Mouse (Mus musculus): ENCODE results near the gene Afm. TPM values are rescaled to one million over a fixed set of nuclear protein-coding genes. Genes with fewer than 3 reads are reported as not detected.

The Afm gene
- polyA plus RNA-seq (2012; rRNA removed): 0.13 and 0.29 TPM in 2 replicates

GRCm38 (mm10) chr5:90518356-90519100, at the start of gene Afm:
Gene Afm (plus strand): TSS chr5:90518932.

DNA sequence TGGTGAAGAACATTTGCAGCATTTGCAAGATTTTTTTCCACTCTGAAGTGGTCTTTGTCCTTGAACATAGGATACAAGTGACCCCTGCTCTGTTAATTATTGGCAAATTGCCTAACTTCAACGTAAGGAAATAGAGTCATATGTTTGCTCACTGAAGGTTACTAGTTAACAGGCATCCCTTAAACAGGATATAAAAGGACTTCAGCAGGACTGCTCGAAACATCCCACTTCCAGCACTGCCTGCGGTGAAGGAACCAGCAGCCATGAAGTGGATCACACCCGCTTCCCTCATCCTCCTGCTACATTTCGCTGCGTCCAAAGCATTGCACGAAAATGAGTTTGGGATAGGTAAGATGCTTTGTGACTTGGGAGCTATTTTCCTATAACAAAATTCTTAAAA, 28.2 kb upstream of the Afm start, which contains the start of gene Afp:
TSS of gene Afp (plus strand) at position 220 of the 400 bp plus-strand sequence.

GRCm38 (mm10) chr5:90560743-90561142, 42.0 kb downstream of the Afm start, which contains the start of gene 5830473C10Rik:
Gene 5830473C10Rik (plus strand): TSS chr5:90561107.

Other genes with a start within 250 kb of the Afm start
- 15.2 and 17.3 TPM in 2 replicates for gene Ankrd17, start 152.4 kb upstream of the Afm start, polyA plus RNA-seq (2012; rRNA removed)
- gene Gm9958, start 151.7 kb upstream of the Afm start, polyA plus RNA-seq (2012; rRNA removed): 0.59 and 0.76 TPM in 2 replicates
- gene Alb, start 58.0 kb upstream of the Afm start, polyA plus RNA-seq (2012; rRNA removed): 1.5 and 2.0 TPM in 2 replicates
- not detected in 2 replicates for gene Afp, start 28.2 kb upstream of the Afm start, polyA plus RNA-seq (2012; rRNA removed)
- gene 5830473C10Rik, start 42.2 kb downstream of the Afm start, polyA plus RNA-seq (2012; rRNA removed): 0.05 and 0.07 TPM in 2 replicates
- gene Rassf6, start 121.7 kb downstream of the Afm start, polyA plus RNA-seq (2012; rRNA removed): 9.2 and 19.7 TPM in 2 replicates
- 0.41 and 0.45 TPM in 2 replicates for gene Cxcl5, start 240.4 kb downstream of the Afm start, polyA plus RNA-seq (2012; rRNA removed)
- 0.35 and 0.80 TPM in 2 replicates for gene Ppbp, start 249.6 kb downstream of the Afm start, polyA plus RNA-seq (2012; rRNA removed)